Mouse (Mus musculus) hindbrain, postnatal 0 days (tissue): ENCODE data around the gene Nav2. TPM values are rescaled to one million over a fixed set of nuclear protein-coding genes. Genes with fewer than 3 reads are reported as not detected.

Source experiments
- ATAC-seq: fragments of 200-750 bp; cut with Nextera tagmentation; 2 replicates; pipeline ENCODE4 v1.8.0; 2017; ENCODE audit warnings: mild to moderate bottlenecking, moderate TSS enrichment, moderate library complexity
- DNase-seq: peaks from one replicate; pipeline ENCODE4 v3.0.0-alpha.2; 2015; ENCODE audit warnings: low spot score
- H3K27ac ChIP-seq: fragments of 300-500 bp; sonication (generic); 2 replicates; pipeline ENCODE4 v1.5.1; 2014; ENCODE audit warnings: mild to moderate bottlenecking
- H3K27me3 ChIP-seq: fragments of 300-500 bp; sonication (generic); 2 replicates; pipeline ENCODE4 v1.6.1; 2014; ENCODE audit warnings: low read length, mixed read lengths; ENCODE audit not compliant: insufficient read depth
- H3K36me3 ChIP-seq: fragments of 300-500 bp; sonication (generic); 2 replicates; pipeline ENCODE4 v1.6.1; 2014; ENCODE audit warnings: low read length, mixed read lengths; ENCODE audit not compliant: insufficient read depth
- H3K4me1 ChIP-seq: fragments of 300-500 bp; sonication (generic); 2 replicates; pipeline ENCODE4 v1.6.1; 2014; ENCODE audit warnings: antibody characterized with exemption, low read length, mixed read lengths; ENCODE audit not compliant: insufficient read depth
- H3K4me2 ChIP-seq: fragments of 300-500 bp; sonication (generic); 2 replicates; pipeline ENCODE4 v1.6.1; 2014; ENCODE audit warnings: low read depth, mild to moderate bottlenecking, low read length, moderate library complexity, mixed read lengths
- H3K4me3 ChIP-seq: fragments of 300-500 bp; sonication (generic); 2 replicates; pipeline ENCODE4 v1.5.1; 2014; ENCODE audit warnings: low read length
- H3K9ac ChIP-seq: fragments of 300-500 bp; sonication (generic); replicated peaks from 2 replicates; pipeline ENCODE4 v1.6.1; 2014; ENCODE audit warnings: mild to moderate bottlenecking, low read length, moderate library complexity, mixed read lengths
- H3K9me3 ChIP-seq: fragments of 300-500 bp; sonication (generic); 2 replicates; pipeline ENCODE4 v1.6.1; 2016; ENCODE audit warnings: low read length, mixed read lengths
- CTCF ChIP-seq: IDR thresholded peaks from 2 replicates; pipeline ENCODE4 v1.5.1; 2016; ENCODE audit warnings: antibody characterized with exemption, control low read depth, low read depth
- WGBS: fragments of 180-500 bp; shearing (Covaris S2); extraction: QIAGEN DNeasy Blood & Tissue Kit; methylation state at CpG from one replicate; pipeline ENCODE4 v1.1.7; 2014; 5-methylcytosine and 5-hydroxymethylcytosine counted together
- polyA plus RNA-seq: library from polyadenylated mRNA; unstranded; fragments of >200 nt; fragmentation: Nextera tagmentation; extraction: Ambion mirVana; gene quantifications from 2 replicates; pipeline ENCODE4 v1.2.1, GENCODE M21; 2015
- total RNA-seq: library from RNA; depleted of rRNA; stranded (reverse); fragments of >200 nt; gene quantifications from 2 replicates; pipeline ENCODE4 v1.2.3, GENCODE M21; 2014

Gene Nav2
- total and polyA plus RNA-seq, 2 experiments from 2014 or later, result 20.1 to 64.7 TPM

DNA sequence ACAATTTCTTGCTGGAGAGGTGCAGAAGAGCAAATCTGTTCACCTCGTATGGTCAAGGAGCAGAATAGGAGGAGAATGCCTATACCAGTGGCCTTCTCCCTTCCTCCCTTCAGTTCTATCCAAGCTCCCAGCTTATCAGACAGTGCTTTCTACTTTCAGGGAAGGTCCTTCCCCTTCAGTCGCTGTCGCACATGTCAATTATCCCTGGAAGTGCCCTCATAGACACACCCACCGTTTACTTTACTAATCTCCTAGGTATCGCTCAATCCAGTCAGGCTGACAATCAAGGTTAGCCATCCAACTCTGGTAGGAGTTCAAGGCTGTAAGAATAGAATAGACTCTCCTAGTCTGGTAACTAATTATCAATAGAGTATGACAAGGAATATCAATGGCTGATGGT is 277.5 kb downstream of the Nav2 start:
- H3K27ac ChIP-seq, result no peak overlapping the region
- H3K4me3 ChIP-seq, result no peak overlapping the region
- DNase-seq, result no peak
- H3K36me3 ChIP-seq, result no peaks in the 10 kb centered on the region
- no peaks in the 10 kb centered on the region for H3K27me3 ChIP-seq
- 78% methylated on average over 5 of the region's 5 CpGs for WGBS
- ATAC-seq, result no peak
- no peak for TF ChIP-seq CTCF
- H3K4me2 ChIP-seq, result no peak overlapping the region
- no peak overlapping the region for H3K9ac ChIP-seq
- H3K9me3 ChIP-seq, result no peaks in the 10 kb centered on the region
- H3K4me1 ChIP-seq, result peaks cover 39% of the 10 kb centered on the region

DNA sequence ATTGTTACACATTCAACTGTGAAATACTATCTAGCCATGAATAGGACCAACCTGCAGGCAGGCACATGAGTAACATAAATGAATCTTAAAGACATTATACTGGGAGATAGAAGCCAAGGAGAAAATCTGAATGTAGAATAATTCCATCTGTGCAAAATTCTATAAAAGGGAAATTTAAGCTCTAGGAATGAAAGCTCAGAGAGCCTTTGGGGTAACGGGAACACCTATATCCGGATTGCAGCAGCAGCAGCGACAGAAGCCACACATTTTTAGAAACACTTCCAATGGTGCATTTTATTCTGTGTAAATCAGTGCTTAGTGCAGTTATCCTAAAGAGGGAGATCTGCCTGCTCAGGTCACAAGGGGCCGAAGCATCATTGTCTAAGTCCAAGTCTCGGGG is 280.8 kb downstream of the Nav2 start:
- no peak overlapping the region for H3K9ac ChIP-seq
- no peak for DNase-seq
- no peak for TF ChIP-seq CTCF
- 83% methylated on average over 5 of the region's 5 CpGs for WGBS
- peaks cover 48% of the 10 kb centered on the region for H3K4me1 ChIP-seq
- ATAC-seq, result no peak
- no peak overlapping the region for H3K4me2 ChIP-seq
- no peak overlapping the region for H3K27ac ChIP-seq
- no peaks in the 10 kb centered on the region for H3K36me3 ChIP-seq
- no peaks in the 10 kb centered on the region for H3K9me3 ChIP-seq
- no peak overlapping the region for H3K4me3 ChIP-seq
- no peaks in the 10 kb centered on the region for H3K27me3 ChIP-seq

DNA sequence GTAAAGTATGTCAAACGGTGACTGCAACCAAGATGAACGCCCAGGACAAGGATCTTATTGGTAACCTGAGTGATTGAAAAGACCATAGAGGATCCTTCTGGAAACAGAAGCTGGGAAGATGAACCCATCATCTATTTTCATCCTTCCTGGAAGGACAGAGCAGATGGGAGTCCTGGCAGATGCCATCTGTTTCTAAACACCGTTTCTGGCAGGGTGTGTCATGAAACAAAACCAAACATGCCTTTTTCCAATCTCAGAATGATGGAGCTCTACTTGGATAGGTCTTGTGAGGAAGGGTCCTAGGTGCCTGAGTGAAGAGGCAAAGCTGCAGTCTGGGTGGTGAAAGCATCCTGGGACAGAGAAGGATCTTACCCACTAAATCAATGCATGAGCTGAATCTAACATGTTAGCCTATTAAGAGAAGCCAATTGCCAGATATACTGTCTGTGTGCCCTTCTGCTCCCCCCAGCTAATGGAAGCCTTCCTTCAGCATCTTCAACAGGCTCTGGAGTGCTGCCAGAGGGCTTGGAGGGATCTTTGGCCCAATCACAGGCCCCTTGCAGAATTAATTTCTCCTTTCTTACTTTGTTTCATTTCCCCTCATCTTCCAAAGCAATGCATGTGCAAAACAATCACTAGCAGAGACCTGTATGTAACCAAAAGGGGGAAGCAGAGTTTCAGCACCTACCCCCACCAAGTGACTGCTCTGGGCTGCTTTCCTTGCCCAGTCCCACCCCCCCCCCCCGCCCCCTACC is 281.9 kb downstream of the Nav2 start:
- Histone ChIP-seq H3K4me1 (peaks cover 48% of the 10 kb centered on the region), H3K9me3 (no peaks in the 10 kb centered on the region), H3K36me3 (no peaks in the 10 kb centered on the region), H3K27me3 (no peaks in the 10 kb centered on the region), H3K4me2 (no peak overlapping the region), H3K4me3 (no peak overlapping the region), H3K9ac (no peak overlapping the region), H3K27ac (peak overlapping the region; percentile 83)
- ATAC-seq, result no peak
- 58% methylated on average over 4 of the region's 4 CpGs for WGBS
- DNase-seq, result peak; percentile 49
- no peak for TF ChIP-seq CTCF

DNA sequence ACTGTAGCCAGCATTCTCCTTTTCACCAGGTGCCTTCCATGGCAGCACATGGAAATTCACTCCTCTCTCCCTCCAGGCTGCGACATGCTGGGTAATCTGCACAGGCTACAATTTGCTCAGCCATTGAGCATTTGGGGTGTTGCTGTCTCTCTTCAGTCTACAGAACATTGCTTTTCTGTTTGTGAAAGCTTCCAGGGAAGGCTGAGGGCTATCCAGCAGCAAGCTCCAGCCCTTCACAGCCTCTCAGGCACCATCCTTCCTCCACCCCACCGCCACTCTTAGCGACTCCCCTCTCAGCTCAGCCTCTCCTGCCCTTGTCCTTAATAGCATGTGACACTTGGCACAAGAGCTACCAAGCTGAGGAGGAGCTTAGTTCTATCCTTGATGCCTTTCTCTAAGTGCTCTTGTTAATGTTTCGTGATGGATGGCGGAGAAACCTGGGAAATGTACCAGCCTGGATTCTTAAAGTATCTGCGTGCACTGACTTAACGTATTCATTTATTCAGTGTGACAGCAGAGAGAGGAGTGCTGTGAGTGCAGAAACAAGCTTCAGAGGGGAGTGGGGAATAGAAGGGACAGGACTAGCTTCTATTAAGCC is 282.7 kb downstream of the Nav2 start:
- Histone ChIP-seq H3K9ac (no peak overlapping the region), H3K4me3 (no peak overlapping the region), H3K9me3 (no peaks in the 10 kb centered on the region), H3K27me3 (no peaks in the 10 kb centered on the region), H3K36me3 (no peaks in the 10 kb centered on the region), H3K4me1 (peaks cover 42% of the 10 kb centered on the region), H3K4me2 (peak overlapping the region; percentile 16; the same call in 1 of the 2 replicates), H3K27ac (peak overlapping the region; percentile 83)
- TF ChIP-seq CTCF, result no peak
- 16% methylated on average over 7 of the region's 7 CpGs for WGBS
- DNase-seq, result peak; percentile 72
- ATAC-seq, result peak; percentile 87

DNA sequence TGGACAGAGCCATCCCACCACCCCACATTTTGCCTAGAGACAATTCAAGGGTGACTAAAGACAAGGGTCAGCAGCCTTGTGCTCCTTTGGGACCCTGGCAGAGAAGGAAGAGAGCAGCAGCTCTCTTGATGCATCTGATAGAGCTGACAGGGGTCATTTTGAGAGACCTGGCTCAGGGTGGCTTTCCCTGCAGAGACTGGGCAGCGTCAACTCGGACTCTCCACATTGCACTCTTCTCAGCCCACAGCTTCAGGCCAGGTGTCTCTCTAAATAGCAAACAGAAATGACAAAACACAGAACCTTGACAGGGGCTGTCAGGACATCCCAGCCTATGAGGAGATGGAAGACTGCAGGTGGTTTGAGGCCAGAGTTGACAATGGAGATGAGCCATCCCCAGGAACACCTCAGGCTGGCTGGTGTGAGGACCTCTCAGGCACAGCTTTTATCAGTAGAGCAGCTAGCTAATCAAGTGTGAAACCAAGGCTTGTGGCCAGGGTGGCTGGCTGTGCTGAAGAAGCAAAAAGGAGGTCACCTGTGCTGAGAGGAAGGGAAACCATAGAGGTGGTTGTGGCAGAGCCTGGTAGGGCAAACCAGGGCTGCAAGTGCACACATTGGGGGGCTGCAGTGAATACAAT is 283.7 kb downstream of the Nav2 start:
- H3K9ac ChIP-seq, result no peak overlapping the region

DNA sequence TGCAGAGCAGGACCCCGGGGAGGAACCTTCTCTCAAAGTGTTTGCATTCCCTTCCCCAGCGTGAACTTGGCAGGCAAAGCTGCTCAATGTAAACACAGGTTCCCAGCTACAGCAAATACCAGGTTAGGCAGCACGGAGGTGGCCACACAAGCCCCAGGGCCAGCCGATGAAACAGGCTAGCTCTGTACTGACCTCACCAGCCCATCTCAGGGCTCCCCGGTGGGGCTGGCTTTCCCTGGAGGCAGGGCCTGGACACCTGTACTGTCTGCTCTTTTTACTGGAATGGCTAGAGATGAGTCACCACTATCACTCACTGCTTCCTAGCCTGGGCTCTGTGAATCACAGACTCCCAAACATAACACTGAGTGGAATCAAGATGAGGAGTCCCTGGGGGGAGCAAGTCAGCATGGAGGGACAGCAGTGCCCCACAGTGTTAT is 287.2 kb downstream of the Nav2 start:
- Histone ChIP-seq H3K4me3 (no peak overlapping the region), H3K9ac (no peak overlapping the region), H3K27ac (no peak overlapping the region), H3K4me2 (no peak overlapping the region), H3K9me3 (no peaks in the 10 kb centered on the region), H3K4me1 (peaks cover 30% of the 10 kb centered on the region), H3K36me3 (no peaks in the 10 kb centered on the region), H3K27me3 (no peaks in the 10 kb centered on the region)
- TF ChIP-seq CTCF, result no peak
- WGBS, result 64% methylated on average over 5 of the region's 5 CpGs
- no peak for ATAC-seq
- no peak for DNase-seq

More for the DNA sequence above, 283.7 kb downstream of the Nav2 start:
- no peak for TF ChIP-seq CTCF
- Histone ChIP-seq H3K27me3 (no peaks in the 10 kb centered on the region), H3K9me3 (no peaks in the 10 kb centered on the region), H3K4me3 (no peak overlapping the region), H3K4me2 (no peak overlapping the region), H3K27ac (peak overlapping the region; percentile 83), H3K36me3 (no peaks in the 10 kb centered on the region), H3K4me1 (peaks cover 33% of the 10 kb centered on the region)
- 74% methylated on average over 2 of the region's 2 CpGs for WGBS
- no peak for DNase-seq
- no peak for ATAC-seq
